In the genomic region with DNA sequence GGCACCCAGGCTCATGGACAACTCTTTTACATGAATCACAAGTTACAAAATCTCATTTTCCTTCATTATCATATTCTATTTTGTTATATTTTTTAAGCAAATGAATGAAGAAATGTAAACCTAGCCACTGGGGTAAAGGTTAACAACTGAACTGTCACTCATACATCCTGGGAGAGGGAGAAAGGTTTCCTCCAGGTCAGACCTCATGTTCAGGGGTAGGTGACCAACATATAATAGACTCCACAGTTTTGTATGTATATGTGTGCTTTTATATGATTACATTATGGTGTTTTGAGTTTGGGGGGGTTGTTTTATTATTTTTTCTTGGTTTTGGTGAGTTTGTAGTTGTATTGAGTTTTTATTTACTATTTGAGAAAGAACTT, we compare ENCODE assay signal across 10 mouse cellular contexts. TPM values are rescaled to one million over a fixed set of nuclear protein-coding genes. Genes with fewer than 3 reads are reported as not detected.
DNase-seq lines count a peak whose midpoint lies in the region; ATAC-seq and TF ChIP-seq lines count a peak whose summit lies in the region.
"Had no signal": no experiment of that assay in that cellular context is flagged by ENCODE, and none has a peak within 500 bp of the region (broad histone marks: within the 10 kb centered on the region; RNA-seq: fewer than 3 reads in every experiment).

No protein-coding gene starts in this region.

- H3K9me3 ChIP-seq in forebrain, embryonic 15.5 days, result no peaks in the 10 kb centered on the region
- no peaks in the 10 kb centered on the region for H3K9me3 ChIP-seq in intestine, postnatal 0 days (ENCODE audit: control insufficient read depth)
- H3K9me3 ChIP-seq in neural tube, embryonic 14.5 days (ENCODE audit: control insufficient read depth, low read length), result no peaks in the 10 kb centered on the region

- H3K79me2 ChIP-seq in liver, adult 2 months (ENCODE audit: control insufficient read depth, insufficient read depth, low read length), result no peaks in the 10 kb centered on the region

- no peak overlapping the region for H3K27ac ChIP-seq in liver, adult 2 months (replicated peaks; ENCODE audit: insufficient read depth, low read depth, low read length)
- no peak overlapping the region for H3K27ac ChIP-seq in forebrain, embryonic 15.5 days (replicated peaks)
- no peak overlapping the region for H3K27ac ChIP-seq in intestine, postnatal 0 days (ENCODE audit: low read depth, low read length)
- H3K27ac ChIP-seq in neural tube, embryonic 14.5 days (ENCODE audit: low read depth, low read length), result no peak overlapping the region

- H3K36me3 ChIP-seq in liver, adult 2 months (ENCODE audit: control insufficient read depth, insufficient read depth, low read length), result no peaks in the 10 kb centered on the region
- no peaks in the 10 kb centered on the region for H3K36me3 ChIP-seq in forebrain, embryonic 15.5 days
- no peaks in the 10 kb centered on the region for H3K36me3 ChIP-seq in intestine, postnatal 0 days (ENCODE audit: control insufficient read depth, insufficient read depth)
- no peaks in the 10 kb centered on the region for H3K36me3 ChIP-seq in neural tube, embryonic 14.5 days (ENCODE audit: control insufficient read depth, insufficient read depth, low read length)

- no peak for TF ChIP-seq CTCF in liver, adult 2 months (IDR thresholded peaks at IDR 0.05; ENCODE audit: low read depth, low read length)
- no peak for TF ChIP-seq CTCF in intestine, postnatal 0 days (IDR thresholded peaks at IDR 0.05; ENCODE audit: low read depth)

- TF ChIP-seq POLR2A in liver, adult 2 months (IDR thresholded peaks at IDR 0.05; ENCODE audit: extremely low read depth, insufficient read depth, low read length), result no peak

- H3K9ac ChIP-seq in liver, adult 2 months (ENCODE audit: low read depth, low read length), result no peak overlapping the region
- no peak overlapping the region; the same call in 1 of the 2 replicates for H3K9ac ChIP-seq in forebrain, embryonic 15.5 days (replicated peaks)
- H3K9ac ChIP-seq in intestine, postnatal 0 days (ENCODE audit: low read depth, low read length), result no peak overlapping the region
- H3K9ac ChIP-seq in neural tube, embryonic 14.5 days (replicated peaks; ENCODE audit: low read depth, low read length), result no peak overlapping the region; the same call in 1 of the 2 replicates

- DNase-seq in liver, adult 2 months (ENCODE audit: extremely low read depth, low read depth, low spot score), result no peak
- DNase-seq in liver, result no peak
- no peak for DNase-seq in thymus, postnatal 10 days (ENCODE audit: low spot score in 2 of 2)
- no peak for DNase-seq in frontal cortex, postnatal 36 days (ENCODE audit: low spot score in 2 of 2)
- DNase-seq in c-Kit-positive CD71-positive TER-119-positive erythroid progenitor cells, embryonic 14.5 days (ENCODE audit: low spot score), result no peak

- H3K4me3 ChIP-seq in liver, adult 2 months (ENCODE audit: insufficient read depth, low read depth, low read length), result peak overlapping the region; percentile 59; the same call in 1 of the 2 replicates
- peak overlapping the region; percentile 53; the same call in 1 of the 2 replicates for H3K4me3 ChIP-seq in forebrain, embryonic 15.5 days
- H3K4me3 ChIP-seq in intestine, postnatal 0 days (ENCODE audit: low read depth, low read length), result 0 out of 2 replicates have a peak overlapping the region, but pooled peaks have one; percentile 44
- peak overlapping the region; percentile 46; the same call in 1 of the 2 replicates for H3K4me3 ChIP-seq in neural tube, embryonic 14.5 days (ENCODE audit: low read depth, low read length)

- ATAC-seq in forebrain, embryonic 15.5 days (replicated peaks), result no peak
- ATAC-seq in intestine, postnatal 0 days, result no peak
- no peak for ATAC-seq in neural tube, embryonic 14.5 days (ENCODE audit: low read depth)

- no peaks in the 10 kb centered on the region for H3K27me3 ChIP-seq in liver, adult 2 months (ENCODE audit: control insufficient read depth, insufficient read depth, low read length)
- no peaks in the 10 kb centered on the region for H3K27me3 ChIP-seq in forebrain, embryonic 15.5 days
- H3K27me3 ChIP-seq in intestine, postnatal 0 days (replicated peaks; ENCODE audit: control insufficient read depth, insufficient read depth, low read length), result no peaks in the 10 kb centered on the region
- no peaks in the 10 kb centered on the region for H3K27me3 ChIP-seq in neural tube, embryonic 14.5 days (ENCODE audit: control insufficient read depth, insufficient read depth, low read length)

- peaks cover 5% of the 10 kb centered on the region; the same call in 1 of the 2 replicates for H3K4me1 ChIP-seq in liver, adult 2 months (ENCODE audit: control insufficient read depth, insufficient read depth, low read length)
- H3K4me1 ChIP-seq in forebrain, embryonic 15.5 days, result peaks cover 9% of the 10 kb centered on the region
- no peaks in the 10 kb centered on the region for H3K4me1 ChIP-seq in intestine, postnatal 0 days (replicated peaks; ENCODE audit: control insufficient read depth, insufficient read depth, low read length)
- H3K4me1 ChIP-seq in neural tube, embryonic 14.5 days (ENCODE audit: control insufficient read depth, insufficient read depth, low read length), result no peaks in the 10 kb centered on the region

- peak overlapping the region; percentile 95; the same call in 1 of the 2 replicates for H3K4me2 ChIP-seq in forebrain, embryonic 15.5 days (replicated peaks)
- peak overlapping the region; percentile 87 for H3K4me2 ChIP-seq in intestine, postnatal 0 days (replicated peaks; ENCODE audit: low read depth)
- H3K4me2 ChIP-seq in neural tube, embryonic 14.5 days (ENCODE audit: low read depth, low read length), result peak overlapping the region; percentile 87; the same call in 1 of the 2 replicates

RNA-seq across cellular contexts. Expression of gene Cyp4b1, which starts 10.3 kb away (rescaled TPM):
- total RNA-seq in liver, adult 2 months (2014; rRNA removed), result 34.9 and 38.7 TPM in 2 replicates
- polyA plus RNA-seq in liver, adult 2 months (2012; rRNA removed), result 17.5 and 24.3 TPM in 2 replicates
- 0.42 and 0.47 TPM in 2 replicates for polyA plus RNA-seq in forebrain, embryonic 15.5 days (2015; fragmentation: Nextera tagmentation; extraction: Ambion mirVana)
- 2.6 TPM in 2 replicates for polyA plus RNA-seq in intestine, postnatal 0 days (2015; fragmentation: Nextera tagmentation; extraction: Ambion mirVana)
- polyA plus RNA-seq in neural tube, embryonic 14.5 days (2014; fragmentation: Nextera tagmentation; extraction: Ambion mirVana), result 0.18 and 0.48 TPM in 2 replicates

RNA-seq across cellular contexts. Expression of gene Cyp4a32, which starts 57.1 kb away (rescaled TPM):
- 19.5 and 23.2 TPM in 2 replicates for total RNA-seq in liver, adult 2 months (2014; rRNA removed)
- 8.4 and 12.2 TPM in 2 replicates for polyA plus RNA-seq in liver, adult 2 months (2012; rRNA removed)
- not detected in 2 replicates for polyA plus RNA-seq in forebrain, embryonic 15.5 days (2015; fragmentation: Nextera tagmentation; extraction: Ambion mirVana)
- not detected in 2 replicates for polyA plus RNA-seq in intestine, postnatal 0 days (2015; fragmentation: Nextera tagmentation; extraction: Ambion mirVana)
- not detected in 2 replicates for polyA plus RNA-seq in neural tube, embryonic 14.5 days (2014; fragmentation: Nextera tagmentation; extraction: Ambion mirVana)
- total RNA-seq: left cerebral cortex, adult 18-20 months had no signal
- polyA plus RNA-seq: gonadal fat pad, adult 2 months had no signal
